Mouse (Mus musculus): ENCODE results near the gene Zkscan6.

The Zkscan6 gene

DNA sequence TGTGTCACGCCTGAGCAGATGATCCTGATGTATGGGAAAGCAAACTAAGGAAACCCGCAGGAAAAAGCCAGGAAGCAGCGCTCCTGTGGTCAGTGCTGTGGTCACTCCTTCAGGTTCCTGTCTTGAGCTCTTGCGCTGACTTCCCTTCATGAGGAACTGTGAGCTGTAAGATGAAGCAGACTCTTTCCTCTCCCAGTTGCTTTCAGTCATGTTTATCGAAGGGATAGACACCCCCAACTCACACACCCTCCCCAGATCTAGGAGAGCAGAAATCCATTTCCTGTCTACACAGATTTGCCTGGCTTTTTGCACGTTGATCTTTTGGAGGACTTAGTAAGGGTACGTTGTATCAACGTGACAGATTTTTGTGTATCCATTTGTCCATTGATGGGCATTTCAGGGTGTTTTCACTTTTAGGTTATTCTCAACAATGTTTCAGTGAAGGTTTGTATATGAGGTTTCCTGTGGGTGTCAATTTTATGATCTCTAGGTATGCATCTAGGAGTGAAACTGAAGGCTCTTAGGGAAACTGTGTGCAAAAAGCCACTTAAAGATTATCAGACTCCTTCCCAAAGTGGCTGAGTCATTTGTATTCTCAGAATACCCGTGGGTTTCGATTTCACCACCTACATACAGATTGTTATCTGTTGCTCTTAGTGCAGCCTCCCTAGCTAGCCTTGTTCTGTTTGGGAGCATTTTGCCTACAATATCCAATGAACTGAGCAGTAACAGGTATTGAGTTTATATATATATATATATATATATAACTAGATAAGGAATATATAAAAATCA lies 12.4 kb upstream of the Zkscan6 start:
- Histone ChIP-seq H3K4me1 (replicated peaks; ENCODE audit: low read depth, low read length) (no peaks in the 10 kb centered on the region), H3K4me3 (replicated peaks; ENCODE audit: low read length) (no peak overlapping the region), H3K36me3 (ENCODE audit: insufficient read depth, low read length) (no peaks in the 10 kb centered on the region), H3K27me3 (ENCODE audit: insufficient read depth, low read length) (peaks cover 2% of the 10 kb centered on the region; the same call in 1 of the 2 replicates), H3K9me3 (ENCODE audit: low read length) (no peaks in the 10 kb centered on the region)
- TF ChIP-seq NANOG (IDR thresholded peaks at IDR 0.05; ENCODE audit: borderline replicate concordance, low read length) (no peak), POU5F1 (IDR thresholded peaks at IDR 0.05; ENCODE audit: borderline replicate concordance, low read length) (no peak), CTCF (conservative IDR thresholded peaks at IDR 0.05; ENCODE audit: low read length) (no peak)

DNA sequence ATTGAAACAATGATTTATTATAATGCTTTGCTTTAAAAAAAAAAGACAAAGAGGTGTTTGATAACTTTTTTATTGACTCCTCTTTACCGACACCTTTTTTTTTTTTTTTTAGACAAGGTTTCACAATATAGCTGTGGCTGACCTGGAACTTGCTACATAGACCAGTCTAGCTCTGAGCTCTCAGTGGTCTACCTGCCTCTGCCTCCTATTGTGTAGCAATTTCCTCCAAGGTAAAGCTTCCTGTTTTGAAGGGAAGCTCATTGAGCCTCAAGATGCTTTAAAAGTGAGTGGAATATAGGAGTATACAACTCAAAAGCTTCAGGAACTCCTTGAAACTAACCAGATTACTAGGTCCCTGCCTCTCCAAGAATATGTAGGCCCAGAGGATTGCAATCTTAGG lies 11.1 kb upstream of the Zkscan6 start:
- H3K27me3 ChIP-seq (ENCODE audit: insufficient read depth, low read length): peaks cover 2% of the 10 kb centered on the region; the same call in 1 of the 2 replicates
- no peaks in the 10 kb centered on the region for H3K9me3 ChIP-seq (ENCODE audit: low read length)
- H3K4me1 ChIP-seq (replicated peaks; ENCODE audit: low read depth, low read length): no peaks in the 10 kb centered on the region
- H3K36me3 ChIP-seq (ENCODE audit: insufficient read depth, low read length): no peaks in the 10 kb centered on the region
- H3K4me3 ChIP-seq (replicated peaks; ENCODE audit: low read length): no peak overlapping the region
- TF ChIP-seq CTCF (conservative IDR thresholded peaks at IDR 0.05; ENCODE audit: low read length): no peak
- TF ChIP-seq NANOG (IDR thresholded peaks at IDR 0.05; ENCODE audit: borderline replicate concordance, low read length): no peak
- no peak for TF ChIP-seq POU5F1 (IDR thresholded peaks at IDR 0.05; ENCODE audit: borderline replicate concordance, low read length)

DNA sequence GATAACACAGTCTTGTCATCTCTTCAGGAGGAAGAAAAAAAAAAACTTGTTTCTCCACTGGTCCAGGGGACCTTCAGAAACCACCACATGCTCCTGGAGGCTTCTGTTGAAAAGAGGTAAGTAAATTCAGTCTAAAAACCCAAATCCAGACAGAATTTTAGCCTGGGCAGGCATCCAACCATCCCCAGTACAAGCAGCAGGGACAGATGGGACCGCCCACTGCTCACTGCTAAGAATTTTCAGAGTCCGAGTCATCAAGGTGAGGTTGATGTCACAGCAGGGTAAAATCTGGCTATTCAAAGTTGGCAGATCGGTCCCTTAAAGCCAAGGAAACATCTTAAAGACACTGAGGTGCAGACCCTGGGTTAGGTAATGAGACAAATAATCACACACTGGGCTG lies 5.1 kb upstream of the Zkscan6 start:
- no peak overlapping the region for H3K4me3 ChIP-seq (replicated peaks; ENCODE audit: low read length)
- H3K36me3 ChIP-seq (ENCODE audit: insufficient read depth, low read length): no peaks in the 10 kb centered on the region
- no peaks in the 10 kb centered on the region for H3K27me3 ChIP-seq (ENCODE audit: insufficient read depth, low read length)
- peaks cover 11% of the 10 kb centered on the region; the same call in 1 of the 2 replicates for H3K4me1 ChIP-seq (replicated peaks; ENCODE audit: low read depth, low read length)
- no peaks in the 10 kb centered on the region for H3K9me3 ChIP-seq (ENCODE audit: low read length)
- TF ChIP-seq NANOG (IDR thresholded peaks at IDR 0.05; ENCODE audit: borderline replicate concordance, low read length): no peak
- TF ChIP-seq POU5F1 (IDR thresholded peaks at IDR 0.05; ENCODE audit: borderline replicate concordance, low read length): no peak
- TF ChIP-seq CTCF (conservative IDR thresholded peaks at IDR 0.05; ENCODE audit: low read length): no peak

DNA sequence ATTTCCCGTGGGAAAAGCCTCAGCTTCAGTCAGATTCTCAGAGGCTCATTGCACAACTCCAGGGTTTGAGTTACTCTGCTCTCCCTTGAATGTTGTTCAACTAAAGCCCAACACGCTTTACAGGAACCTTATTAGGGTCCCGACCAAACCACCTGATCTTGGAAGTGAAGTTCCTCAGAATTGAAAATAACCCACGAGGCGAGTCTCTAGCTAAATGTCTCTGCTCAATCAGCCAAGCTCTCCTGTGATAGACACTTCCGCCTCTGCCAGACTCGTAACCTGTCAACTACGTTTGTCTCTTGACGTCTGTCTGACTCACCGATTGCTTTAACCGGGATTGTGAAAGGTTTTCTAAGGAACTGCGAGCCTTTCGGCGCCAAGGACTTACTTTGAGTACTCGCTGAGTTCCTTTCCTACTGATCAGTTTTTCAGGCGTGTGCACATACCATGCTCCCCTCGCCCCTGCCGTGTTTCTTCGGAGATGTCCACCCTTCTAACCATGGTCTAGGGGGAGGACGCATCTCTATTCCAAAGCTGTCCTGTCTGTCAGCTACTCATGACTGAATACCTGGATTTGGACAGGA lies 562 bp upstream of the Zkscan6 start:
- Histone ChIP-seq H3K4me1 (replicated peaks; ENCODE audit: low read depth, low read length) (peaks cover 15% of the 10 kb centered on the region; the same call in 1 of the 2 replicates), H3K4me3 (replicated peaks; ENCODE audit: low read length) (peak overlapping the region; percentile 93), H3K27me3 (ENCODE audit: insufficient read depth, low read length) (no peaks in the 10 kb centered on the region), H3K36me3 (ENCODE audit: insufficient read depth, low read length) (no peaks in the 10 kb centered on the region), H3K9me3 (ENCODE audit: low read length) (no peaks in the 10 kb centered on the region)
- no peak for TF ChIP-seq POU5F1 (IDR thresholded peaks at IDR 0.05; ENCODE audit: borderline replicate concordance, low read length)
- TF ChIP-seq CTCF (conservative IDR thresholded peaks at IDR 0.05; ENCODE audit: low read length): no peak
- TF ChIP-seq NANOG (IDR thresholded peaks at IDR 0.05; ENCODE audit: borderline replicate concordance, low read length): no peak

DNA sequence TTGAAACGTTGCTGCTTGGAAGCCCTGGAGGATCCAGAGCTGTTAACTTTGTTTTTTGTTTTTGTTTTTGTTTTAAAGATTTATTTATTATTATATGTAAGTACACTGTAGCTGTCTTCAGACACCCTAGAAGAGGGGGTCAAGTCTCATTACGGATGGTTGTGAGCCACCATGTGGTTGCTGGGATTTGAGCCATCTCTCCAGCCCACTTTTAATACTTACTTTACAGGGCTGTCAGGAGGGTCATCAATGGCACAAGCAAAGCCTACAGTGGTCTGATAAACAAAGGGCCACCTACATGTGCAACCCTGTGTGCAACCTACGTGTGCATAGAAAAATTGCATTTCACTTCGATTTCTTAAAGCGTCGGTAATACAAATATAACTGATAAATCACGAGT lies 626 bp downstream of the Zkscan6 start:
- Histone ChIP-seq H3K36me3 (ENCODE audit: insufficient read depth, low read length) (no peaks in the 10 kb centered on the region), H3K27me3 (ENCODE audit: insufficient read depth, low read length) (no peaks in the 10 kb centered on the region), H3K9me3 (ENCODE audit: low read length) (no peaks in the 10 kb centered on the region), H3K4me3 (replicated peaks; ENCODE audit: low read length) (peak overlapping the region; percentile 93), H3K4me1 (replicated peaks; ENCODE audit: low read depth, low read length) (peaks cover 22% of the 10 kb centered on the region)
- TF ChIP-seq NANOG (IDR thresholded peaks at IDR 0.05; ENCODE audit: borderline replicate concordance, low read length): no peak
- no peak for TF ChIP-seq CTCF (conservative IDR thresholded peaks at IDR 0.05; ENCODE audit: low read length)

DNA sequence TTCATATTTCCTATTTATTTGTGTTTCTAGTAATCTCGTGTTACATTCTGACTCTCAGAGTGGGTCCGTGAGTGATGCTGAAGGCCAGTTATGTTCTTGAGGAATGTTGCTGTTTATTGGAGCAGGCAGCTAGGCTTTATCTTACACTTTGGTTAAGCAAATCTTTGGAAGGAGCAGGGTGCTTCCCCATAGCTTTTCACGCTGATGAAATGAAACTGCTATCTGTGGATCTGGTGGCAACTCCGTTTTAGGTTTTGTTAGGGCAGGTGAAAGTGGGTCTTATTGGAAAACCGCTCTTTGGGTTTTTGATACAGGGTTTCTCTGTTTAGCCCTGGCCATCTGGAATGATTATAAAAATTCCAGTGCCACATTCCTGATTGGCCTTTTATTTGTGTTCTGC lies 5.1 kb downstream of the Zkscan6 start:
- Histone ChIP-seq H3K4me1 (replicated peaks; ENCODE audit: low read depth, low read length) (peaks cover 12% of the 10 kb centered on the region), H3K9me3 (ENCODE audit: low read length) (no peaks in the 10 kb centered on the region), H3K36me3 (ENCODE audit: insufficient read depth, low read length) (peaks cover 28% of the 10 kb centered on the region), H3K4me3 (replicated peaks; ENCODE audit: low read length) (no peak overlapping the region), H3K27me3 (ENCODE audit: insufficient read depth, low read length) (no peaks in the 10 kb centered on the region)
- TF ChIP-seq NANOG (IDR thresholded peaks at IDR 0.05; ENCODE audit: borderline replicate concordance, low read length) (no peak), POU5F1 (IDR thresholded peaks at IDR 0.05; ENCODE audit: borderline replicate concordance, low read length) (no peak), CTCF (conservative IDR thresholded peaks at IDR 0.05; ENCODE audit: low read length) (no peak)

DNA sequence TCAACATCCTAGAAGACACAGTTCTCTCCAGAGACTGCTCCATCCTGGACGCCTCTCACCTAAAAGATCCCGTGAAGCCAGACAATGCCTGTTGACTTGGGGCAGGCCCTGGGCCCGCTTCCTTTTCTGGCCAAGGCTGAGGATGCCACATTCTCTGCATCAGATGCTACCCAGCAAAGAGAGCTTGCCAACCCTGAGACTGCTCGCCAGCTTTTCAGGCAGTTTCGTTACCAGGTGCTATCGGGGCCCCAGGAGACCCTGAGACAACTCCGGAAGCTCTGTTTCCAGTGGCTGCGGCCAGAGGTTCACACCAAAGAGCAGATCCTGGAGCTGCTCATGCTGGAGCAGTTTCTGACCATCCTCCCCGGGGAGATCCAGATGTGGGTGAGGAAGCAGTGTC lies 7.4 kb downstream of the Zkscan6 start:
- Histone ChIP-seq H3K9me3 (ENCODE audit: low read length) (no peaks in the 10 kb centered on the region), H3K27me3 (ENCODE audit: insufficient read depth, low read length) (no peaks in the 10 kb centered on the region), H3K36me3 (ENCODE audit: insufficient read depth, low read length) (peaks cover 32% of the 10 kb centered on the region), H3K4me3 (replicated peaks; ENCODE audit: low read length) (no peak overlapping the region), H3K4me1 (replicated peaks; ENCODE audit: low read depth, low read length) (peaks cover 8% of the 10 kb centered on the region)
- TF ChIP-seq CTCF (conservative IDR thresholded peaks at IDR 0.05; ENCODE audit: low read length): no peak
- no peak for TF ChIP-seq NANOG (IDR thresholded peaks at IDR 0.05; ENCODE audit: borderline replicate concordance, low read length)
- TF ChIP-seq POU5F1 (IDR thresholded peaks at IDR 0.05; ENCODE audit: borderline replicate concordance, low read length): no peak

DNA sequence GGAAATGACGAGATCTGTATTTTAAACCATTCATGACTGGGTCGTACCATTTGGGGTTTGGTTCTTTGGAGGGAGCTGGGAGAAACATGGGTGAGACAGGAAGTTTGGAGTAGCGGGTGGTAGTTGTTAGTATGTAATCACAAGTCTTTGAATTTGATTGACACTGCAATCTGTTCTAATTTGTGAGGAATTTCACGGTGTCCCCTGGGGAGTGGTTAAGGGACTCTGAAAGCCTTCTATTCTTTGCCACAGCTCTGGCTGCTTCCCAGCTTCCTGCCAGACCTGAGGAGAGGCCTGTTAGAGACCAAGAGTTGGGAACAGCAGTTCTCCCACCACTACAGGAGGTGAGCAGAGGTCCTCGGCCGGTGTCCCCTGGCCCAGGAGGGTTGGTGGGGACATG lies 9.3 kb downstream of the Zkscan6 start:
- Histone ChIP-seq H3K9me3 (ENCODE audit: low read length) (no peaks in the 10 kb centered on the region), H3K4me1 (replicated peaks; ENCODE audit: low read depth, low read length) (peaks cover 12% of the 10 kb centered on the region), H3K4me3 (replicated peaks; ENCODE audit: low read length) (no peak overlapping the region), H3K27me3 (ENCODE audit: insufficient read depth, low read length) (no peaks in the 10 kb centered on the region), H3K36me3 (ENCODE audit: insufficient read depth, low read length) (peaks cover 32% of the 10 kb centered on the region)
- TF ChIP-seq CTCF (conservative IDR thresholded peaks at IDR 0.05; ENCODE audit: low read length): no peak
- no peak for TF ChIP-seq NANOG (IDR thresholded peaks at IDR 0.05; ENCODE audit: borderline replicate concordance, low read length)
- no peak for TF ChIP-seq POU5F1 (IDR thresholded peaks at IDR 0.05; ENCODE audit: borderline replicate concordance, low read length)

All from E14TG2a.4 (cell line).